Mouse (Mus musculus) liver, postnatal 0 days (tissue): Measurements from ENCODE around the gene Slc39a12.
A peak's percentile ranks its signal among the peaks of the same experiment; 100 is the strongest.

Experiments
- CTCF ChIP-seq: sonication (generic); IDR thresholded peaks from 2 replicates; pipeline ENCODE4 v1.5.1; 2016; ENCODE audit warnings: antibody characterized with exemption, low read depth
- EP300 ChIP-seq: IDR thresholded peaks from 2 replicates; pipeline ENCODE4 v1.6.1; 2016; ENCODE audit warnings: antibody characterized with exemption, low read depth, mild to moderate bottlenecking

DNA sequence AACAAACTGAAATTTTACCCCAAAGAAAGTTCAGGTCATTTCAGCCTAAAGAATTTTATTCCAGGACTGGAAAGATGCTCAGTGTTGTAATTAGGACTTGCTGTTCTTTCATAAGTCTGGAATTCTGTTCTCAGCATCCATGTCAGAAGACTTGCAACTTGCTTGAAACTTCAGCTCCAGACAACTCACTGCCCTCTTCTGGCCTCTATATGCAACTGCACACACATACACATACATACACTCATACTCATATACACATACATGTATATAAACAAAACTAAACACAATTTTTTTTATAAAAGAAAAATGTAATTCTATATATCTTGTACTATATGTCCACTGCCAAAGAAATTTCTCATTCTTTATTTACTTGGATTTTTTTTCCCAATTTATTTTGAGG, 14.9 kb downstream of the Slc39a12 start:
- TF ChIP-seq EP300 (no peak), CTCF (0 out of 2 replicates have a peak, but pooled peaks have one; percentile 10)
